Mouse (Mus musculus): ENCODE data around the gene Cntn5.

Cntn5 gene

DNA sequence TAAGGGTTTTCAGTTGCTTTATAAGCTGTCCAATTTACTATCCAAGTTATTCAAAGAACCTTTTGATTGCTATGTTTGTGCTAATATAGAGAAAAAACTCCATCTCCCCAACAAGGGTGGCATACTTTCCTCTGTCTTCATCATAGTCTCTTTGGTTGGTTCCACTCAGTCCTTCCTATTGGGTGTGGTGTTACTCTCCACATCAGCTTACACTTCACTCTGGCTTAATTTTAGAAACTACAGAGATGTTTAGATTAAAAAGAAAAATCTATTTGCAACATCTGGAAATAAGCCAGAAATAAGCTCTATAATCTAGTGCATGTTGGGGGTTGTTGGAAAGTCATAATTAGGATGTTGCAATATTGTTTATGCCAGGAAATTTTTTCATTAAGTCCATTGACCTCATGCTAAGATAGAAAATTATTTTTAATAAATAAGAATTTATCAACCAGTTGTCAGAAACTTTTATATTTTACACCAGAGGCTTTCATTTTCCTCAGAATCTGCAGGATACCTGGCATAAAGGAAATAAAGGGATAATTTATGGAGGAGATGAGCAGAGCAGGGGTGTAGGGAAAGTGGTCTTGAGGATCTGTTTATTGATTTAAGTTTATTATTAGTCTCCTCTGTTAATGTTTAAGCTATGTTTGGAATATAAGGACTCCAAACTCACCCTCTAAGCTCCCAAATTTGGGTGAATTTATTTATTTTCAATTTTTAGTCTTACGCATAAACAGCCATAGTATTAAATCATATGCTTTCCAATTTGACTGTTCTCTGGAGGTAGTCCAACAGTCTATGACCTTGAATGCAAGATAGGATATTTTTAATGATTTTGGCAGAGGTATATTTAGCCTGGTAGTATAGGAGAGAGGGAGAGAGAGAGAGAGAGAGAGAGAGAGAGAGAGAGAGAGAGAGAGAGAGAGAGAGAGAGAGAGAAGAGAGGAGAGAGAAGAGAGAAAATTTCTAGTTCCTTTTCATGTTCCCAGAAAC lies 966.8 kb downstream of the Cntn5 start:
- no peak for DNase-seq (ENCODE audit: low spot score in 2 of 2)

DNA sequence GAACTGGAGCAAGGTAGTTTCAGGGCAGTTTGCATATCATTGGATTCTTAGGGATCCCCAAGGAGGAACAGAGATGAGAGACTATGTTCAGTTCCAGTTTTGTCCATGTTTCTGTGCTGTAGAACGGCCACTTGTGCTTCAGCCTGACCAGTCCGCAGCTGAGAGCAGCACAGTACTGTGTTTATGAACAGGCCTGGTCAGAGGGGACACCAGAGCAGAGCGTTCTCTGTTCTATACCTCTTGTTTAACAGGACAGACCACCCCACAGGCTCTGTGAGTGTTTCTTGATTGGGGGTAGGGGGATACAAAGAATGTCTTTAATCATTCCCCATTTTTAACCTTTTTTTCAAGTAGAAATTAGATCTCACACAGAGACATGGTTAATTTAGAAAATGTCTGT lies 984.0 kb downstream of the Cntn5 start:
- DNase-seq (ENCODE audit: low spot score in 2 of 2) = no peak

DNA sequence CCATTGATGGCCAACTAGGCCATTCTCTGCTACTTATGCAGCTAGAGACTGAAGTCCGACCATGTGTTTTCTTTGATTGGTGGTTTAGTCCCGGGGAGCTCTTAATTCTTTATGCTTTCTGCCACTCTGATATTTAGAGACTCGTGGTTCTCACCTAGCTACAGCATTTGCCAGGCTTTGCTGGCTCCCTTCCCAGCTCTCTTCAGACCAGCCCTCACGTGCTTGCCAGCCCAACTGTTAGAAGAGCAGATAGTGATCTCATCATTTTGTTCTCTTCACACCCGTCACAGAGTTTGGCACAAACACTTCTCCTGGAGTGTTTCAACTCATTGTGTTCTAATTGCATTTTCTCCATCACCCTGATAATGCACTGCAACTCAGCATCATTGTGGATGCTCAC lies 1005.5 kb downstream of the Cntn5 start:
- DNase-seq (ENCODE audit: low spot score in 2 of 2) = peak; percentile 22 to 30

DNA sequence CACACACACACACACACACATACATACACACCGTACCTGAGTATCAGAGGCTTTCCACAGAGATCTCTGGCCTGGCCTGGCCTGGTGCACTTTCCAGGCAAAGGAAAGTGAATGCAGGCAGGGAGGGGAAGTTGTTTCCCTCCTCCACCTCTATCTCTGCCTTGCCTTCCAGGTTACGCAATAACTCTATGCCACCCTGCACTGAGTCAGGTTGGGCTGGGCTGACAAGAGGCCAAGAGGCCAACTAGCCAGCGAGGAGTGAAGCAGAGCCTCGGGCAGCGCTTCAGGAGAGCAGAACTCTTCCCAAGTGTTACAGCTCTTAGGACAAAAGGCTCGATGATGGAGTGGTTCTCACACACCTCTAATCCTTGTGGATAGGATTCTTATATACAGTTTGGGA lies 1018.4 kb downstream of the Cntn5 start:
- no peak for DNase-seq (ENCODE audit: low spot score in 2 of 2)

DNA sequence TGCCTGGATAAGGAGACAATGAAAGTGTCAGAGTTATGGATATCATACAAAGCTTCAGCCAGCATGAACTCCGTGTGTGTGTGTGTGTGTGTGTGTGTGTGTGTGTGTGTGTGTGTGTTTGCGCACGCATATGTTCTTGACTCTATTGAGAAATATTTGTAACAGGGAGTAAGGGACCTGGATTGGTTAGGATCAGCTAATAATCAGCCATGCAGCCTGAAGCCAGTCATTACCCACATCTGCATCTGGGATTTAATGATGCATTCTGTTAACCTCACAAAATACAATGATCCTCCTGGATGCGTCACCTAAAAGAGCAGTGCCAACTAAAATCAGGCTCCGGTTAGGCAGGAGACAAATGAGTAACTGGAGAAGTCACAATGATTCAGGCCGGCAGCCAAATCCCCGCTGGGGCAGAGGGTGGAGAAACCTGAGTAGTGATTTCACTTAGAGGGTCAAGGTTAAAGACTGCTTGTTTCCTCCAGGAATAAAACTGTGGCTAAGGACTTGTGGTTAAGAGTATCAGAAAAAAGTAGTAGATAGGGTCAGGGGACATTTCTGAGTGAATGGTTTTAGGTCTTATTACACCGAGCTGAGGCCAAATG lies 1021.7 kb downstream of the Cntn5 start:
- DNase-seq (ENCODE audit: low spot score in 2 of 2) = no peak

DNA sequence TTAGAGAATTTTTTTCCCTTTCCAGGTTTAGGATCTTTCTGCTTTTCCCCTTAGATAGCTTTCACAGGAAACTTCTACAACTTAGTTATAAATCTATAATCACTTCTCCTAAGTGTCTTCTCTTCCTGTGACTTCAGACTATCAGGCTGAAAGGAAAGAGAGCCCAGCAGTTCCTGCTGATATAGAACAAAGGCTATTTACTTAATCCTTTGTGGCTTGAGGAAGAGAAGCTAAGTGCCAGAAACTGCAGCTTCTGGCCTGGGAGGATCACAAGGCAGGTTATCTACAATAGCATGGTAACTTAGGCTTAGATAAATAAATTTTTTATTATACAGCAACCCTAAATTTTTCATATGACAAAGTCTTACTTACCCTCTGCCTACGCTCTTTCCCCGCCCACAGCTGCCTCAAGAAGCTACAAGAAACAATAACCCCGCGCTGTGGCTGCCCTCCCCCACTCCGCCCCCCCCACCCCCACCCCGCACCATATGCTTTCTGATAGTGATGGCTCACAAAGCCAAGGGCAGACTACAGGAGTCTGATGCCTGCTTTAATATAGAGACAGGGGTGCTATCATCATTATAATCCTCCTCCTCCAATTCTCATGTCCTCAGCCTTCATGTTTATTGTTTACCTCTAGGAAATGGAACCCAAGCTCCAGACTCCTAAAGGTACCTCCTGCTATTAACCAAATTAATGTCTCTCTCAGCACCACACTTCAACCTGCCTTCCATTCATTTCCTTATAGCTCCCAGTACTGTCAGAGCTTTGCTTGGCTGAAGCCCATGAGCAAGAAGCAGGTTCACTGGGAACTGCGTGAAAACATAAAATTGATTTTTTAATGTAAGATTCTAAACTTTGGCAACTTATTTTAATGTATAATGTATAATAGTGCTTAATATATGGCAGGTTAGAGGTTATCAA lies 1032.2 kb downstream of the Cntn5 start:
- no peak for DNase-seq (ENCODE audit: low spot score in 2 of 2)

DNA sequence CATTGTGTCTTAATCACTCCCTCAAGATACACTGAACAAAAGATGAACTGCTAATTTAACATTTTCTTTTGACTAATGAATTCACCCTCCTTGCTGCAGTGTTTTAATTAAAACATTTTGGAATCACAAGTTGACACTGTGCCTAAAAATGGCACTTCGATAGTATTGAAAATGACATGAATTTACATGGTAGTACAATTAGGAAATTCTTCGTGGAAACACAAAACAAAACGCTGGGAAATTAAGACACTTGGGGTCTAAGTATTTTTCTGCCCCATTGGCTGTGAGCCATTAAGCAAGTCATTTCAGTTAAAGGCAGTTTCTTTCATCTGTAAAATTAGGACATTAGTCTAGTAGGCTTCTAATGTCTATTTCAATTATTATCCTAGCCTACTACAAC lies 1043.9 kb downstream of the Cntn5 start:
- no peak for DNase-seq (ENCODE audit: low spot score in 2 of 2)

DNA sequence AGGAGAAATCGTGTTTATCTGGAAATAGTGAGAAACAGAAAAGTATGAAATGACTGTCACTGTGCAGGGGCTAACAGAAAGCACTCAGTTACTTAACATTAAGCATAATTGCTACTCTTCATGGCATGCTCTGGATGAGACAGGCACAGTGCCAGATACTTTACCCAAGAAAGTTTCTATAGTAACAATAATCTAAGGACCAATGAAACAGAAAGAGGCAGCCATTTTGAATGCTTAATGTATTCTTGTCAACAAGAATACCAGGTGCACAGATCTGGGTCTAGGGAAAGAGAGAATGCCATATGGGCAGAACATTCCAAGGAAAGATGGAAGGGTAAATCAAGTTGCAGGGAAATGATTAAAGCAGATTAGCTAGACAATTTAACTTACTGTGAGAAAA lies 1045.3 kb downstream of the Cntn5 start:
- no peak for DNase-seq (ENCODE audit: low spot score in 2 of 2)

DNA sequence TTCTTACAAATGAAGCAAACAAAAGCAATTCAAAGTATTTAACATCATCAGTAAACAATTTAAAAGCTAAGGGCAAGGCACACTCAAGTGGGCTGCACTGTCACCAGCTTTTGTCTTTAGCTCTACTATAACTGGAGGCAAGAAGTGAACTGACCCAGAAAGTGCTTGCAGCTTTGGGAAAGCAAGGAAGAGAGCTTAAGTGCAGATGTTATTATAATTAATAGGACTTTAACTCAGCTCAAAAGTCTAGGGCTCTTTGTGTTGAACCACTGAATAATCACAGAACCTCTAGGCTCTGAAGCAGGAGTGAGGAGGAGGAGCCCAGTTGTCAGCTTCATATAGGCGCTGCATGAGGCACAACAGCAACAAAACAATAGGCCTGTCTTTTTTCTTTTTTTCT lies 1049.8 kb downstream of the Cntn5 start:
- DNase-seq (ENCODE audit: low spot score in 2 of 2) = no peak

DNA sequence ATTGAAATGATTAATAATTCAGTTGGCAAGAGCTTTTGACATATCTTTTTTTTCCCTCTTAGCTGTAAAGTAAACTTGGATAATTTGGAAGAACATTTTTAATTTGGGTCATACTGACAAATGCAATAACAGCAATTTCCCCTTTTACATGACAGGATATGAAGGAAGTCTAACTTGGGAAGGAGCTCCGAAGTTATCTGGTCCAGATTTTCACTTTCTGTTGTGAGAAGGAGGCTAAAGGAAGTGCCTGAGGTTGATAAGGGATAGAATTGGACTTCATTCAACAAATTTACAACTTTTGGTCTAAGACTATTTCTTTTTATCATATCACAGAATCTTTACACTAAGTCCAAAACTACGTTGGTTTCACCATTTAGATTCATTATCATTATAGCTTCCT lies 1074.3 kb downstream of the Cntn5 start:
- no peak for DNase-seq (ENCODE audit: low spot score in 2 of 2)

DNA sequence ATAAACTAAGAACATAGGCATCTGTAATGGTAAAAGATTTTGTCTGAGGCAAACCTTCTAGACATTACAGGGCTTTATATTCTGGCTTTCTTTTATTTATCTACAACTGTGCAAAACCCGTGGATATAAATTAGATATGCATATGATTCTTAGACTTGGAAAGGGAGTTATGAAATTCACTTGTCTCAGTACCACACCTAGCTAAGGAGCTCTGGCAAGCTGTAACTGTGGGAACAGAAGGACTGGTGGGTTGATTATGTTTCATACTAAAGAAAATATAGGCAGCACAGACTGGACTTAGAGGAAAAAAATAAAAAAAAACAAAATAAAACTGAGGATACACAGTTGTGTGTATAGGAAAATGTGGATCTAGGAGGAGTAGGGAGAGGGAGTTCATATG lies 1084.6 kb downstream of the Cntn5 start:
- DNase-seq (ENCODE audit: low spot score in 2 of 2) = no peak

DNA sequence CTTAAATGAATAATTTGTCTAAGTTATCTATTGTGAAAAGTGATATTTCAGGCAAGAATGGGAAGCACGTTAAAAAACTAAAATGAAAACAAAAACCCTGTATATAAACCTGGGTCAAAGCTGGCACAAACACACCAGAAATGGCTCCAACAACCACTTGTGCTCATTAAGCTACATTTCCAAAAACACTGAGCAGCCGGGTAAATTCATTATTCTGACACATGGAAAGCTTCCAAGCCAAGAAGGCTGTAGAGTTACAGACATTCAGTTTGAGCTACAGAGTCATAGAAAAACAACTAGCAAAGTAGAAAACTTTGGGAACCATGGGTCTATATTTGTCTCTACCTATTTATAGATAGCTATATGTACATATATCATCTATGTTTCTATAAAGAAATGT lies 1087.1 kb downstream of the Cntn5 start:
- DNase-seq (ENCODE audit: low spot score in 2 of 2) = no peak

DNA sequence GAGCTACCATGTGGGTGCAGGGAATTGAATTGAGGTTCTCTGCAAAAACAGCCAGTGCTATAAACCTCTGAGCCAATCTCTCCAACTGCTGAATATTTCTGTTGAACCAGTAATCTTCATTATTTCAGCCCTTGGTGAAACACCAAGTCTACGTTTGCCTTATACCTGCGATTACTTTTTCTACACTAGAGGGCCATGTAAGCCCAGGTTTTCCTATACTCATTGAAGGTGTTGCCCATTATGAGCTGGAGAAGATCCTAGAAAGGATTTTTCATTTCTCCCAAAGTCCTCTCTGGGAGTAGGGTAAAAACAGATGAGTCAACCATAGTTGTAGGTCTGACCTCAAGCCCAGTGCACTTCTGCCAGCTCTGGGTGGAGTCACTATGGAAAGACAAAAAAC lies 1105.0 kb downstream of the Cntn5 start:
- no peak for DNase-seq (ENCODE audit: low spot score in 2 of 2)

DNA sequence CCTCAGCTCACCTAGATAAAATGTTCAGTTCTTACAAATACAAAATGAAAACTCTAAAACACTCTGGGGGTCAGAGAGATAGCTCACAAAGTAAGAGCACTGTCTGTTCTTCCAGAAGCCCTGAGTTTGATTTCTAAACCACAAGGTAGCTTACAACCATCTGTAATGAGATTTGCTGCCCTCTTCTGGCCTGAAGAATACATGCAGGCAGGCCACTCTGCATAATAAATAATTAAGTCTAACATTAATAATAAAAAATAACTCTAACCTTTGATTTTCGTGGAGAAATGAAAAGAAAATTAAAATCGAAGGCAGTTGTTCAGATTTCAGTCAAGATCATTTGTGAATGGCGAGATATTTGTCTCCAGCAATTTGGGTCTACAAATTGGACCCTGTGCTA lies 1120.9 kb downstream of the Cntn5 start:
- DNase-seq (ENCODE audit: low spot score in 2 of 2) = no peak

DNA sequence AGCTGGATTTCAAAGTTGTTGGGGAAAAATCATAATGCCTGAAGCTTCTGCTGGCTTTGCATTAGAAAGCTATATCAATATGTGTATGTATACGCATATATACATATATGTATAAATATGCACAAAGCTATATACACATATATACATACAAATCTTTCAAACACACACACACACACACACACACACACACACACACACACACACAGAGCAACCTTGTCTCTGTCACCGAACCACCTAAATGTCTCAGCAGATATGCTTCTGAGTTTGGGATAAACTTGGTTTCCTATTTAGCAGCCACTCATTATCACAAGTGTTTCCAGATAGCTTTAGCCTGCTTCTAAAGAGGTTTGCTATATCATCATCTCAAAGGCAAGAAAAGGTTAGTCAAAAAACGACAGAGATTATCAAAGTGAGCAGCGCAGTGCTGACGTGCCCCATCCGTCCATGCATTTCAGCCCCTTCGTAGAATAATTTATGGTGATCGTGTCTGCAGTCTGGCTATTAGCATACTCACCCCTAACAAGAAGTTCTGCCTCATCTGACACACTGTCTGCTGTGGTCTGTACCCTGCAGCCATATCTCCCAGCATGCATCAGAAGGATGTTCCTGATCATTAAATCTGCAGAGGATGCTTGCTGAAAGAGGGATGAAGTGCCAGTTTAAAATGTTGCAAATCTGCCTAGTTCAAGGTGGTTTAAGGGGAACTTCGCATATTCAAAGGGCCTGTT lies 1123.3 kb downstream of the Cntn5 start:
- no peak for DNase-seq (ENCODE audit: low spot score in 2 of 2)

DNA sequence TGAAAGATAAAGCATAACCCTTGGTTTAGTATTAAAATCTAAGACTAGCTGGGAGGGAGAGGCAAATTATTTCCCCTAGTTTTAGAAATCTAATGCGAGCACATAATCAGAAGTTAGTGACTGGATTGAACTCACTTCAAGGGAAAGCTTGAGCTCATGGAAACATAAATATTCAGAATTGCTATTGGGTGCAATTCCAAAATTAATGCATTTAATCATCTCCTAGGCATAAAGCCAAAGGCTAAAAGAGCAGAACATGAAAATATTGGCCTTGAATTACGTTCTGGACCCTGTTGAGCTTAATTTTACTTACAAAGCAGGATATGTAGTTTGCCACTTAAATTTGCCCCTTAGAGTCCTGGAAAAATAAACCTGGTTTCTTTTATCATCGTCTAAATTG lies 1124.9 kb downstream of the Cntn5 start:
- no peak for DNase-seq (ENCODE audit: low spot score in 2 of 2)

DNA sequence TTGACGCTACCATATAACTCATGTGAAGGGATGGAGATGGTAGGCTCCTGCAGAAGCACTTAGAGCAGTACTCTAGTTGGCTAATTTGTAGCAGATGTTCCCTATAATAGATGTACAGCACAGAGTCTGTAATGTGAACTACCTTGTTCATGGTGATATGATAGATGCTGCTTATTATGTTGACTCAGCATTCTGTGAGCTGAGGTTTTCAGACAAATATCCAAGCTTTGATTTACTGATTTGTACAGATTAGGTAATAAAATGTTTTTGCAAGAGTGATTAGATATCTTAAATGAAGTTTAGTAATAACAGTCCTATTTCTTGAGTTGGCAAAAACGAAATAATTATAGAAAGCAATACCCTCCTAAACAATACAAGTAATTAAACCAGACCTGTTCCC lies 1133.8 kb downstream of the Cntn5 start:
- DNase-seq (ENCODE audit: low spot score in 2 of 2) = no peak

DNA sequence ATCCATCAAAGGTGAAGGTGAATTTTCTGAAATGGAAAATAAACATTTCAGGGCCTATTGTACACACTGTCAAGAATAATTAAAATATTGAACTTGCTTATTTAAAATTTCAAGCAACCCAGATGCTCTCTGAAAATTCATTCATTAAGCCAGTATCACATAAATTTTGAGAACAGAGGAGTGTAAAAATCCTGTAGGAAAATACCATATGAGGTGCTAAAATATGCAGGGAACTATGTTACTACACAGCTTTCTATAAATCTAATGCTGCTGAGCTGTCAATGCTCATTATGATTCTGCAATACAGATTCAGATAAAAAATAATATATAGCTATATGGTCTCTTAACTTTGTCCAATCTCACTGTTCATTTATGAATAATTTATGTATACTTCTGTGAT lies 1134.9 kb downstream of the Cntn5 start:
- no peak for DNase-seq (ENCODE audit: low spot score in 2 of 2)

DNA sequence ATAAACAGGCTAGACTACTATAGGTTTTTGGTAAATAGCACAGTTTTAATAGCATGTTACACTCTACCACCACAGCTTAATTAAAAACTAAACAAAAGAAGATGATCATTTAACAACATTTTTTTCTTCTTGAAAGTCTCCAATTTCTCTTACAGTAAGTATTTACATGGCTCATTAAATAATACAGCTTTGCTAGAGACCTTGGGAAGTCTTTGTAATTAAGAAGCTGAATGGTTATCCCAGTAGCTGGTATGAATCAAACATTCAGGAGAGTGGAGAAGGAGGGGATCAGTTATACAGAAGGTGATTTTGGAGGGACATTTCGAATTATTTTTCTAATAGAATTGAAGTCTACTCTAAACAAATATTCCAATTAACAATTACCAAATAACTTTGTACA lies 1186.4 kb downstream of the Cntn5 start:
- DNase-seq (ENCODE audit: low spot score in 2 of 2) = no peak

DNA sequence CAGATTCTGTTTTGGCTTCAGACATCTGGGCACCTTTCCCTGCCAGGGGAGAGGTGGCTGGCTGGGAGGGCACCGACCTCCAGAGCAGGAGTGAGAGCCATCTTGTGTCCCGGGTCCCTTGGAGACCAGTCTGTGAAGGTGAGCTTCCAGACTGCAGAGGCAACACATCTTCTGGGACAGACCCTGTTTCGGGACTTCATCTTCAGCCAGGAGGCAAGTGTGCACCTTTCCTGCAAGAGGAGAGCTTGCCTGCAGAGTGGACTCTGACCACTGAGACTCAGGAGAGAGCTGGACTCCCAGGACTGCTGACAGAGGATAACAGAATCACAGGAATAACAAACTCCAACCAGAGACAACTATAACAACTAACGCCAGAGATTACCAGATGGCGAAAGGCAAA lies 1195.9 kb downstream of the Cntn5 start:
- no peak for DNase-seq (ENCODE audit: low spot score in 2 of 2)

DNA sequence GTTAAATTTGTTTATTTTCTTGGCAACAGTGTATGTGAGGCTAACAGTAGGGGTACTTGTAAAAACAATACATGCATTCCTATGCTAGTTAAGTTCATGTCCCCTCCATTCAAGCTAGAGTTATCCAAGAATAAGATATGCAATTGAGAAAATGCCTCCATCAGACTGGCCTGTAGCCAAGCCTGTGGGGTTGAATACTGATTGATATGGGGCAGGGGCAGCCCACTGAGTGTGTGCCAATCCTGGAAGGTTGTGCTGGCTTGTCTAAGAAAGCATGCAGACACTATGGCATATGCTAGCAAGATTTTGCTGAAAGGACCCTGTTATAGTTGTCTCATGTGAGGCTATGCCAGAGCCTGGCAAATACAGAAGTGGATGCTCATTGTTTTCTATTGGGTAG lies 1196.8 kb downstream of the Cntn5 start:
- DNase-seq (ENCODE audit: low spot score in 2 of 2) = no peak

DNA sequence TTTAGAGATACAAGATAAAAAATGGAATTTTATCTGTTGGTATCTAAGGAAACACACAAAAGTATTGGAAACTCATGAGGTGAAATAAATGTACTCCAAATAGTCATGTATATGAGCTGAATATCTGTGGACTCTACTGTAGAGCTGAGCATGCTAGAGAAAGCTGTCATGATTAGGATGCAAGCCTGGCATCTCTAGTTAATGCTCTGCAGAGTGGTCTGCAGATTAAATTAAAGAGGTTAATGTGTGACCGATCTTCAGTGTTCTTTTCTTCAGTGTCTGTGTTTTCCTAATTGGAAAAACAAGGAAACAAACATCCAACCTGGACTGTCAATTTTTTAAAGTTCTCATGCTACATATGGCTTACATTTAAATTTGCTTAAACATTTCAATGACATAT lies 1199.4 kb downstream of the Cntn5 start:
- no peak for DNase-seq (ENCODE audit: low spot score in 2 of 2)
